Mouse (Mus musculus) yolk sac, embryonic 10.5 days (tissue): ENCODE data around the gene Gm21992.

Source experiments
- DNase-seq: peaks from one replicate; pipeline ENCODE4 v3.0.0-alpha.2; 2017; ENCODE audit warnings: low spot score

Gene Gm21992

GRCm38 (mm10) chr19:4748493-4748892 is 62.9 kb downstream of the Gm21992 start:
- no peak for DNase-seq

GRCm38 (mm10) chr19:4747631-4748312 is 63.6 kb downstream of the Gm21992 start:
- no peak for DNase-seq

DNA sequence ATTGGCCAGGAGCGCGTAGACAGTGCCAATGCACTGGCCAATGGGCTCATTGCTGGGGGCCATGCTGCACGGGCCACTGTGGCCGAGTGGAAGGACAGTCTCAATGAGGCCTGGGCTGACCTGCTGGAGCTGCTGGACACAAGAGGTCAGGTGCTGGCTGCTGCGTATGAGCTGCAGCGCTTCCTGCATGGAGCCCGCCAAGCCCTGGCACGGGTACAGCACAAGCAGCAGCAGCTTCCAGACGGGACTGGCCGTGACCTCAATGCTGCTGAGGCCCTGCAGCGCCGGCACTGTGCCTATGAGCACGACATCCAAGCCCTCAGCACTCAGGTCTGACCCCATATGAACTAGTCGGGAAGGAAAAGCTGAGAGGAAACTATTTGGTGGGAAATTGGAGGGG is 64.8 kb downstream of the Gm21992 start:
- no peak for DNase-seq

DNA sequence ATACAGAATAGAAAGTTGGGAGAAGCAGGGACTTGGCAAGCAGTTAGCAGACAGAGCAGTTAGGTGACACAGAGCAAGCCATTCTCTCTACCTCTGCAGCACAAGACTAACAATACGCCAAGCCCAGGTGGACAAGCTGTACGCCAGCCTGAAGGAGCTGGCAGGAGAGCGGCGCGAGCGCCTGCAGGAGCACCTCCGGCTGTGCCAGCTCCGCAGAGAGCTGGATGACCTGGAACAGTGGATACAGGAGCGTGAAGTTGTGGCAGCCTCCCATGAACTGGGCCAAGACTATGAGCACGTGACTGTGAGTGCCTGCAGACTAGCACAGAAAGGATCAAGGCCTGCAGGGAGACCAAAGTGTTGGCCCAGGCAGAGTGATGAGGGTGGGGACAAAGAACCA is 65.7 kb downstream of the Gm21992 start:
- DNase-seq, result no peak

DNA sequence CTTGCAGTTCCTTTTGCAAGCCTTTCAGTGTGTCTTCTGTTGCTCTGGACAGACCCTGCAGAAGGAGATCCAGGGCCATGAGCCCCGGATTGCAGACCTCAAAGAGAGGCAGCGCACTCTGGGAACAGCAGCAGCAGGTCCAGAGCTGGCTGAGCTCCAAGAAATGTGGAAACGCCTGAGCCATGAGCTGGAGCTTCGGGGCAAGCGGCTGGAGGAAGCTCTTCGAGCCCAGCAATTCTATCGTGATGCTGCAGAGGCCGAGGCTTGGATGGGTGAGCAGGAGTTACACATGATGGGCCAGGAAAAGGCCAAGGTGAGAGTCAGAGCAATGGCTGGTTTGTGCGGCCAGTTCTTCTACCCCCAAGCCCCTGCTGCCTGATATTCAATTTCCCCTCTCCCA is 66.4 kb downstream of the Gm21992 start:
- DNase-seq, result no peak

GRCm38 (mm10) chr19:4744026-4744425 is 67.4 kb downstream of the Gm21992 start:
- DNase-seq, result no peak

- no peak for DNase-seq
Measured at GRCm38 (mm10) chr19:4743524-4743923, 67.9 kb downstream of the Gm21992 start.

DNA sequence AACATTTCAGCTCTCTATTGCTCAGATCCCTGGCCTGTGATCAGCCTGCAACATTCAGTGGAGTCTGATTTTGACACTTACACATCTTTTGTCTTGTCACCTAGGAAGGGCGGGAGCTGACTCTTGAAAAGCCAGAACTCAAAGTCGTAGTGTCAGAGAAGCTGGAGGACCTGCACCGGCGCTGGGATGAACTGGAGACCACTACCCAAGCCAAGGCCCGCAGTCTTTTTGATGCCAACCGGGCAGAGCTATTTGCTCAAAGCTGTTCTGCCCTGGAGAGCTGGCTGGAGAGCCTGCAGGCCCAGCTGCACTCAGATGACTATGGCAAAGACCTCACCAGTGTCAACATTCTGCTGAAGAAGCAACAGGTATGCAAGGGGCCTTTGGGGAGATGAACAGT is 69.2 kb downstream of the Gm21992 start:
- no peak for DNase-seq

DNA sequence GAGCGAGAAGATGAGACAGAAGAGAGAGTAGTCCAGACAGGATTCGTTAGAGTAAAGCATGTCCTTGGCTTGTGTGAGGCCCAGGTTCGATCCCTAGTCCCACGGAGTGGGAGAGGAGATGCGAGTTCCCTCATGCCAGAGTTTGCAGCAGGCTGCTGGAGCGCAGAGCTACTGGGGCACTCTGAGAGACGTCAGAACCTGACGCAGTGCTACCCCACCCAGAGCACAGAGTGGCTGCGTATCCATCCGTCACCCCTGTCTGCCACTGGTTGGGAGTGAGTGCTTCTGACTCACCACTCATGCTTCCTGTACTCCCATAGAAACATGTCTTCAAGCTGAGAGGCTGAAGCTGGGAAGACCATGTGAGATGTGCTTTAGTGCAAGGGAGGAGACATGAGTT is 69.9 kb downstream of the Gm21992 start:
- DNase-seq, result no peak

DNA sequence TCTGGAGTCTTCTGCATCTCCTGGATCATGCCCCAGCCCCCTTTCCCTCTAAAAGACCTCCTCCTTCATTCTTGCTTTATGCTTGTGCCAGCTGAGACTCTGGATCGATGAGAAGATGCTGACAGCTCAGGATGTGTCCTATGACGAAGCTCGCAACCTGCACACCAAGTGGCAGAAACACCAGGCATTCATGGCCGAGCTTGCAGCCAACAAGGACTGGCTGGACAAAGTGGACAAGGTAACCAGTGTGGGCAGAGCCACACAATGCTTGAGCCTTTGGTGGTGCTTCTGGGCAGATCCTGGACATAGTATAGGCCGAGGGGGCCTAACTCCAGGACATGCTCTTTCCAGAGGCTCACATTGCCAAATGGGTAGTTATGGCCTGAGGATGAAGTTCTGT is 71.7 kb downstream of the Gm21992 start:
- DNase-seq, result no peak

- no peak for DNase-seq
Measured at GRCm38 (mm10) chr19:4739053-4739452, 72.4 kb downstream of the Gm21992 start.

GRCm38 (mm10) chr19:4737866-4738265 is 73.5 kb downstream of the Gm21992 start:
- no peak for DNase-seq

- no peak for DNase-seq
Measured at GRCm38 (mm10) chr19:4733052-4733451, 78.4 kb downstream of the Gm21992 start.

GRCm38 (mm10) chr19:4729186-4729585 is 82.2 kb downstream of the Gm21992 start:
- DNase-seq, result no peak

GRCm38 (mm10) chr19:4720671-4721244 is 90.7 kb downstream of the Gm21992 start:
- DNase-seq, result no peak

DNA sequence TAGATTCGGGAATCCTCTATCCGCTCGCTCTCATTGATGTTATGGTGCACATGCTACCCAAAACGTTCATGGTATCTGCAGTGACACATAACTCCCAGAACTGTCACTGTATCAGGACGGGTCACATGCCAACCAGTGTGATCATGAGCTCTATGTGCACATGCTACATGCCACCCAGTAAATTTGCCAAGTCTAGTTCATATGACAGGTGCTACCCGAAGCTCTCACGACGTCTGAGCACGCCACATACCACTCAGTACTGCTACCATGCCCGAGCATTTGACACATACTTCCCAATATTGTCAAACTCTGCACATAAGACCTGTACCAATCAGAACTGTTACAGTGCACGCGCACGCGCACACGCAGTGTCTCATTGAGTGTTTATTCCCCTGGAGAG is 91.3 kb downstream of the Gm21992 start:
- DNase-seq, result no peak

- no peak for DNase-seq
Measured at GRCm38 (mm10) chr19:4719351-4719764, 92.1 kb downstream of the Gm21992 start.

- no peak for DNase-seq
Measured at GRCm38 (mm10) chr19:4718716-4719115, 92.7 kb downstream of the Gm21992 start.

DNA sequence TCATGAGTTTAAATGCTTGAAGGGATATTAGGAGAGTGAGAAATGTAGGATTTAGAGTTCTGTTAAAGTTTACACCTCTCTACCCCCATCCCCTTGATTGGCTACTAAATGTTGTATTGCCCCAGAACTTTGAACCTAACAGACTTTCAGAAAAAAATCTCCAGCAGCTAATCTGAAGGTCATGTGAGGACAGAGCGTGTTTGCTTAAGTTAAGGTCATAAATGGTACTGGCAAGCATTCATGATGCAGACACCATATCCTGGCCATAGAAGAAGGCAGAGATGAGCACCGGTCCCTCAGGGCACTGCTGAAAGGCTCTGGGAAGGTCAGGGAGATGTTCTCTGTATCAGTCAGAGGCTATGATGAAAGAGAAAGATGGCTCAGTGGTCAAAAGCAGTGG is 94.1 kb downstream of the Gm21992 start:
- DNase-seq, result no peak

DNA sequence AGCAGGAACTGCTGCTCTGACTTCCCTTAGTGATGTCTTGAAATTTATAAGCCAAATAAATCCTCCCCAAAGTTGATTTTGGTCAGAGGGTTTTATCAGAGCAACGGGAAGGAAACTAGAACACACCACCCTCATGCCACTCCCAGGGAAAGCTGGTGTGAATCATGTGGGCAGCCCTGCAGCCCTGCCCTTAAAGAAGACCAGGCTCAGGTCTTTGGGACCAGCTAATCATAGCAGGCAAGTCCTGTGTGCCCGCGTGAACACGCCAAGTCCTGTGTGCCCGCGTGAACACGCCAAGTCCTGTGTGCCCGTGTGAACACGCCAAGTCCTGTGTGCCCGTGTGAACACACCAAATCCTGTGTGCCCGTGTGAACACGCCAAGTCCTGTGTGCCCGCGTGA is 94.7 kb downstream of the Gm21992 start:
- no peak for DNase-seq

- no peak for DNase-seq
Measured at GRCm38 (mm10) chr19:4713886-4714285, 97.5 kb downstream of the Gm21992 start.

GRCm38 (mm10) chr19:4712781-4713526 is 98.5 kb downstream of the Gm21992 start:
- no peak for DNase-seq

- DNase-seq, result no peak
Measured at GRCm38 (mm10) chr19:4712156-4712780, 99.1 kb downstream of the Gm21992 start.
